Mouse (Mus musculus) embryonic facial prominence, embryonic 15.5 days (tissue): ENCODE data around the gene Pear1. TPM values are rescaled to one million over a fixed set of nuclear protein-coding genes. Genes with fewer than 3 reads are reported as not detected.

Experiments
- ATAC-seq: fragments of 200-750 bp; cut with Nextera tagmentation; 2 replicates; pipeline ENCODE4 v1.8.0; 2017; ENCODE audit warnings: low read depth, moderate TSS enrichment; ENCODE audit not compliant: insufficient number of reproducible peaks, low FRiP score, low TSS enrichment
- H3K27ac ChIP-seq: fragments of 300-500 bp; sonication (generic); replicated peaks from 2 replicates; pipeline ENCODE4 v1.5.1; 2015; ENCODE audit warnings: mild to moderate bottlenecking, inconsistent platforms
- H3K27me3 ChIP-seq: fragments of 300-500 bp; sonication (generic); 2 replicates; pipeline ENCODE4 v1.6.1; 2015; ENCODE audit warnings: inconsistent platforms
- H3K36me3 ChIP-seq: fragments of 300-500 bp; sonication (generic); 2 replicates; pipeline ENCODE4 v1.6.1; 2015; ENCODE audit warnings: mild to moderate bottlenecking, inconsistent platforms
- H3K4me1 ChIP-seq: fragments of 300-500 bp; sonication (generic); 2 replicates; pipeline ENCODE4 v1.6.1; 2015; ENCODE audit warnings: inconsistent platforms
- H3K4me2 ChIP-seq: fragments of 300-500 bp; sonication (generic); replicated peaks from 2 replicates; pipeline ENCODE4 v1.6.1; 2015; ENCODE audit warnings: mild to moderate bottlenecking, inconsistent platforms
- H3K4me3 ChIP-seq: fragments of 300-500 bp; sonication (generic); replicated peaks from 2 replicates; pipeline ENCODE4 v1.5.1; 2015; ENCODE audit warnings: mild to moderate bottlenecking, inconsistent platforms
- H3K9ac ChIP-seq: fragments of 300-500 bp; sonication (generic); 2 replicates; pipeline ENCODE4 v1.6.1; 2015; ENCODE audit warnings: inconsistent platforms
- H3K9me3 ChIP-seq: fragments of 300-500 bp; sonication (generic); replicated peaks from 2 replicates; pipeline ENCODE4 v1.6.1; 2016; ENCODE audit warnings: inconsistent platforms
- WGBS: fragments of 180-500 bp; shearing (Covaris S2); methylation state at CpG from one replicate; pipeline ENCODE4 v1.1.7; 2015; 5-methylcytosine and 5-hydroxymethylcytosine counted together
- polyA plus RNA-seq: library from polyadenylated mRNA; unstranded; fragments of >200 nt; fragmentation: Nextera tagmentation; extraction: Ambion mirVana; gene quantifications from 2 replicates; pipeline ENCODE4 v1.2.1, GENCODE M21; 2015

Pear1 gene
- polyA plus RNA-seq, 1 experiment from 2014 or later = 27.4 TPM

DNA sequence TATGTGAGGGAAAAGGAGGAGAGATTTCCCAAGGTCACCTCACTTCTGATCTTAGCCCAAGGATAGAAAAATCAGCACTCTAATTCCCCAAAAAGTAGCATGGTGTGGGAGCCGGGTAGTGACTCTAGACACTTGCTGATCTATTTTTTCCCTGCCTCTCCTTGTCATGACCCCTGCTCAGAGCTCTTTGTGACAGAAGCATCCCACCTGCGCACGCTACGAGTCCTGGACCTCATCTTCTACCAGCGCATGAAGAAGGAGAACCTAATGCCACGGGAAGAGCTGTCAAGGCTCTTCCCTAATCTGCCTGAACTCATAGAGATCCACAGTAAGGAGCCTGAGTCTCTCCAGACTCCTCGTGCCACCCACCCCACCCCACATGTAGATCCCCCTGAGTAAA lies 97.9 kb downstream of the Pear1 start:
- Histone ChIP-seq H3K27ac (no peak overlapping the region), H3K36me3 (peaks cover 87% of the 10 kb centered on the region)
- WGBS = 98% methylated on average over 7 of the region's 7 CpGs

GRCm38 (mm10) chr3:87725396-87726160 lies 98.5 kb downstream of the Pear1 start:
- peaks cover 83% of the 10 kb centered on the region for H3K36me3 ChIP-seq
- 97% methylated on average over 16 of the region's 16 CpGs for WGBS

More for the DNA sequence above, 97.9 kb downstream of the Pear1 start:
- no peaks in the 10 kb centered on the region for H3K4me1 ChIP-seq
- H3K27me3 ChIP-seq = no peaks in the 10 kb centered on the region
- ATAC-seq = no peak
- no peak overlapping the region for H3K9ac ChIP-seq
- H3K4me2 ChIP-seq = no peak overlapping the region
- H3K9me3 ChIP-seq = no peaks in the 10 kb centered on the region
- no peak overlapping the region for H3K4me3 ChIP-seq

GRCm38 (mm10) chr3:87724556-87724955 lies 99.5 kb downstream of the Pear1 start:
- ATAC-seq = no peak
- no peak overlapping the region for H3K4me2 ChIP-seq
- no peaks in the 10 kb centered on the region for H3K27me3 ChIP-seq
- H3K4me3 ChIP-seq = no peak overlapping the region
- no peaks in the 10 kb centered on the region for H3K9me3 ChIP-seq
- H3K9ac ChIP-seq = no peak overlapping the region; the same call in 1 of the 2 replicates
- no peak overlapping the region for H3K27ac ChIP-seq
- peaks cover 75% of the 10 kb centered on the region for H3K36me3 ChIP-seq
- 83% methylated on average over 6 of the region's 6 CpGs for WGBS
- H3K4me1 ChIP-seq = no peaks in the 10 kb centered on the region

More at GRCm38 (mm10) chr3:87725396-87726160, 98.5 kb downstream of the Pear1 start:
- Histone ChIP-seq H3K4me2 (no peak overlapping the region), H3K9ac (no peak overlapping the region), H3K27me3 (no peaks in the 10 kb centered on the region), H3K27ac (no peak overlapping the region), H3K9me3 (no peaks in the 10 kb centered on the region), H3K4me3 (no peak overlapping the region), H3K4me1 (no peaks in the 10 kb centered on the region)
- ATAC-seq = no peak

DNA sequence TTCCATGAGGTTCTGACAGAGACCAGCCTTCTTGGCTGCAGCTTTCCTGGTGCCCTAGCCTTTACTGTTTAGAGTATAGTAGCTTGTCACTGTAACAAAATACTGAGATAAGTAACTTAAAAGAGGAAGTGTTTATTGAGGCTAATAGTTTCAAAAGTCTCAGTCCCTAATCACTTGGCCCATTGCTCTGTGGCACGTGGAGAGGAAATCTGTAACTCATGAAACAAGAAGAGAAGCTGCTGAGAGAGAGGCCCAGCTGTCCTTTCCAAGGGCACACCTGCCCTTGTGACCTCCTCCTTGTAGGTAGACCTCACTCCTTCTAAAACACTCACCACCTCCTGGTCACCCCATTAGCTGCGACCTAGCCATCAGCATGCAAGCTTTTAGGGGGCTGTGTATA lies 105.6 kb downstream of the Pear1 start:
- Histone ChIP-seq H3K4me2 (no peak overlapping the region), H3K27me3 (no peaks in the 10 kb centered on the region), H3K27ac (no peak overlapping the region), H3K4me3 (no peak overlapping the region), H3K9ac (no peak overlapping the region), H3K4me1 (no peaks in the 10 kb centered on the region), H3K36me3 (peaks cover 69% of the 10 kb centered on the region), H3K9me3 (no peaks in the 10 kb centered on the region)
- WGBS = 81% methylated on average over 2 of the region's 2 CpGs
- ATAC-seq = no peak

Other genes starting within 250 kb of the Pear1 start
- gene Arhgef11, start 206.7 kb downstream of the Pear1 start, polyA plus RNA-seq = 16.4 and 18.3 TPM in 2 replicates
- 3.3 and 5.4 TPM in 2 replicates for gene Lrrc71, start 75.7 kb downstream of the Pear1 start, polyA plus RNA-seq
- 4.2 and 4.9 TPM in 2 replicates for gene Ntrk1, start 29.1 kb downstream of the Pear1 start, polyA plus RNA-seq
- 0.47 and 0.68 TPM in 2 replicates for gene Insrr, start 27.4 kb downstream of the Pear1 start, polyA plus RNA-seq
- 0.07 and 0.12 TPM in 2 replicates for gene Sh2d2a, start 22.4 kb upstream of the Pear1 start, polyA plus RNA-seq
- gene Prcc, start 61.3 kb upstream of the Pear1 start, polyA plus RNA-seq = 16.4 and 16.5 TPM in 2 replicates
- gene Hdgf, start 82.0 kb upstream of the Pear1 start, polyA plus RNA-seq = 240 and 246 TPM in 2 replicates
- gene Mrpl24, start 95.2 kb upstream of the Pear1 start, polyA plus RNA-seq = 75.4 and 78.9 TPM in 2 replicates
- 54.5 and 56.2 TPM in 2 replicates for gene Isg20l2, start 106.0 kb upstream of the Pear1 start, polyA plus RNA-seq
- gene Rrnad1, start 106.4 kb upstream of the Pear1 start, polyA plus RNA-seq = 19.8 and 22.4 TPM in 2 replicates
- 200 and 206 TPM in 2 replicates for gene Crabp2, start 124.4 kb upstream of the Pear1 start, polyA plus RNA-seq
- gene Nes, start 146.8 kb upstream of the Pear1 start, polyA plus RNA-seq = 41.9 and 57.3 TPM in 2 replicates
- gene Bcan, start 175.9 kb upstream of the Pear1 start, polyA plus RNA-seq = 0.38 and 0.61 TPM in 2 replicates
- gene Hapln2, start 203.3 kb upstream of the Pear1 start, polyA plus RNA-seq = 0.31 and 0.35 TPM in 2 replicates
- 28.5 and 35.8 TPM in 2 replicates for gene Gpatch4, start 218.8 kb upstream of the Pear1 start, polyA plus RNA-seq
- gene Naxe, start 234.2 kb upstream of the Pear1 start, polyA plus RNA-seq = 196 and 197 TPM in 2 replicates